Mouse (Mus musculus): ENCODE measurements around the gene Cyp2d10. TPM values are rescaled to one million over a fixed set of nuclear protein-coding genes. Genes with fewer than 3 reads are reported as not detected.
"Not testable (repeated sequence)": the region's sequence is repeated elsewhere in the genome, so short reads cannot be mapped to it uniquely, and the experiment has no call there.

Cyp2d10 gene
- total RNA-seq, 2 experiments from 2014 or later, result not detected

GRCm38 (mm10) chr15:82402106-82402505 is 4.9 kb downstream of the Cyp2d10 start:
- DNase-seq, result no peak
- intact Hi-C loops (cut with DNase I), result no loop called here

DNA sequence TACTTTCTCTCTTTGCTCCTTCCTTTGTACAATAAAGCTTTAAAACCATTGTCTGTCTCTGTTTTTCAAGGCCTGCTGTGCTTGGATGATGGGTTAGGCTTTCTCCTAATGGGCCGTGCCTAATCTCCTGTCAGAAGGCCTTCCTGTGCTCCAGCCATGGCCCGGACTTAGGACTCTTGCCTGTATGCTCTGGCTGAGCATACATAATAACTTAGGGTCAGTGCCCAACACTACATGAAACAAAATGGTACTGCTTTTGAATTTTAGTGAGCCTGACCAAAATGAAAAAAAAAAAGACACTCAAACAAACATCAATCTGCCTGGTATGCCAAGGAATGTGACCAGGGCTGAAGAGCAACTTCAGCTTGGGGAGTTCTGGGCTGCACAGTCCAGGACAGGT is 5.5 kb downstream of the Cyp2d10 start:
- intact Hi-C loops (cut with DNase I), result no loop called here
- no peak for DNase-seq

DNA sequence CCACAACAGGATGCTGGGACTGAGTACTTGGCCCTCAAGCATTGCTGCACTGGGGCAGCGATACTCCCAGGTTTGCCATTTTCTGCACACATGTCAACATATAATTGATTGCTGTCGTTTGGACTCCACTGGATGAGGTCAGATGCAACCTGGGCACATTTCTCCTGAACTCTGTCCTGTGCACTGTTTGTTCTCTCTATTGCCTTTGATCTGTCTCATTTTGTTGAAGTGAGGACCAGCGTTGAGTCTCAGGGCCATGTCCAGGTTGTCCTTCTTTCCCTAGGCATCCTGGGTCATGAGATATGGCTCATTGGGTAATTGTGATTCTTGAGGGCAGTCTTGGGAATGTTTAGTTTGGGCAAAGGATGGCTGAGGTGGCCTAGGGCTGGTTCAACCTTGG is 11.0 kb downstream of the Cyp2d10 start:
- DNase-seq; intact Hi-C loops (cut with DNase I): not testable (repeated sequence)

DNA sequence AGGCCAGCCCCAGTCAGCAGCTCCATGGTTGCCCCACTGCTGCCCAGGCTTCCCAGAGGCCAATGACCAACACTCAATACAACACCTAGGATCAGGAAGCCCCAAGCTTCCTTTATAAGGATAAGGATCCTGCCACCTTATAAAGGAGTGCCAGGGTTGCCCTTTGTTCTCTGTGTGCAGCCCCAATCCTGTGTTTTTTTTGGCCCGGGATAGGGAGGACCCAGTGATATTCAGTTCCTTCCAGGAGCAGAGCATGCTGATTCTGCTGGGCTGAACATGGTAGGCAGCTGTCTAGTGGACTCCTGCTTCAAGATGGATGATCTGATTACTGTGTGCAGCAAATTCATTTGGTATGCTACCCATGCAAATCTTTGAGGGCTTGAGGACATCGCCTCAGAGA is 13.1 kb downstream of the Cyp2d10 start, which contains the start of gene Cyp2d11:
Gene Cyp2d11, minus strand, starts transcription at position 101 of the 400 bp plus-strand sequence.
- DNase-seq; intact Hi-C loops (cut with DNase I): not testable (repeated sequence)

DNA sequence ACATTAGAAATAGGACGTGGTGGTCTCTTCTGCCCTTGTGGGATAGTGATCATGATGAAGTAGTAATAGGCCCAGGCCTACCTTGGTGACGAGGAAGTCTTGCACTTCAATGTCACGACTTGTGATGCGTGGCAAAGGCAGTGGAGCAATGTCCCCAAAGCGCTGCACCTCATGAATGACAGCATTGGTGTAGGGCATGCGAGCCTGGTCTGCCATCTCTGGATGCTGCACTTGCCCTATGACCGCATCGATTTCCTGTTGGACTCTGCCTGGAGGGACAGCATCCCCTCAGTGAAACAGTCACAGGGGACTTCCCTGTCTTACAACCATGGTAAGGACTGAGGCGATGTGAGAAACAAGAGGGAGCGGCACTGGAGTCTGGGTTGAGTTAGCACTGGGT is 17.1 kb downstream of the Cyp2d10 start:
- DNase-seq; intact Hi-C loops (cut with DNase I): not testable (repeated sequence)

GRCm38 (mm10) chr15:82385729-82386128 is 21.3 kb downstream of the Cyp2d10 start:
- DNase-seq, result no peak
- intact Hi-C loops (cut with DNase I), result no loop called here

DNA sequence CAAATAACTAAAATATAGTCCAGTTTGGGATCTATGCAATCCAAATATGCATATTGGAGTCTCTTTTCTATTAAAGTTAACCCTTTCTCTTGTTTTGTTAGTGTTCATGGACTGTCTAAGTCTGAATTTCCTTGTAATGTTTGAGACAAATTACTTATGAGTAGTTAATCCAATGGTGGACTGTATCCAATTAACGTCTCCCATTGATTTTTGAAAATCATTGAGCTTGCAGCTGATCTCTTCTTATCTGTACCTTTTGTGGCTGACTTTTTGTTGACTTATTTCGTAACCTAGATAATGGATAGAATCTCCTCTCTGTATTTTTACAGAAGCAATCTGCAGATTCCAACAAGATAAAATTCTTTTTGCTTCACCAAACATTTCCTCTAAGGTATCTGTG is 24.6 kb downstream of the Cyp2d10 start:
- DNase-seq, result no peak
- intact Hi-C loops (cut with DNase I), result loop anchor here (5.0 kb wide), 1 partner anchor 35 kb away; no protein-coding TSS in a partner anchor

- intact Hi-C loops (cut with DNase I), result loop anchor here (5.0 kb wide), 1 partner anchor 37 kb away; no protein-coding TSS in a partner anchor
Measured at GRCm38 (mm10) chr15:82380714-82381062, 26.3 kb downstream of the Cyp2d10 start.

DNA sequence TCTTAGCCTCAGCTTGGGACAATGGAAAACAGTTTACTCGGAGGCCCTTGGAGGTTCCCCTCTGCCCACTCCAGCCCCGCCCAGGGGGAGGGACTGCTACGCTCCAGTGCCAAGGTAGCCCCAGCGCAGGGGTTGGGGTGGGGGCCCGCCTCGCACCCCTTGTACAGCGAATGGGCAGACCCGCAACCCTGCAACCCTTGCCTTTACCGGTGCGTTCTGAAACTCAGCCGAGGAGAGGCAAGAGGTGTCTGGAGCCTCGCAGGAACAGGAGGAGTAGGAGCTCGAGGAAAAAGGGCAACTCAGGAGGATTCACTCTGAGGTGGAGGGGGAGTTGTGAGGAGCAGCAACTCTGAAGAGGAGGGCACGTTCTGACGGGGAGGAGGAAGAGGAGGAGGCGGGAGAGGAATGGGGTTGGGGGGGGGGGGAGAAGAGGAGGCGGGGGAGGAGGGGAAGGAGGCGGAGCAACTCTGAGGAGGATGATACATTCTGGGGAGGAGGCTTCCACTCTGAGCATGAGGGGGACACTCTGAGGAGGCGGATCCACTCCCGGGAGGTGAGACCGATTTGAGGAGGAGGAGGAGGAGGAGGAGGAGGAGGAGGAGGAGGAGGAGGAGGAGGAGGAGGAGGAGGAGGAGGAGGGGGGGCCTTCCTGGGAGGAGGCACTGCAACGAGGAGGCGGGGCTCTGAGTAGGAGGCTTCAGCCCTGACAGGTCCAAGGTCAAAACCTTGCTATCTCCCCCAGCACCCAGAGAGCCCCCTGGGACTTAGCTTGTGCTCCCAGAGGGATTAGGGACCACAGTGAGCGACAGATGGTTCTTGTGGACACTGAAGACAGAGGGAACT is 26.9 kb downstream of the Cyp2d10 start, which contains the start of gene Cyp2d22:
Gene Cyp2d22, minus strand, starts transcription at position 390 of the 843 bp plus-strand sequence.
- intact Hi-C loops (cut with DNase I), result loop anchor here (5.0 kb wide), 1 partner anchor 37 kb away; no protein-coding TSS in a partner anchor
- DNase-seq, result peak; percentile 59 to 61

More at GRCm38 (mm10) chr15:82380714-82381062, 26.3 kb downstream of the Cyp2d10 start:
- no peak for DNase-seq

DNA sequence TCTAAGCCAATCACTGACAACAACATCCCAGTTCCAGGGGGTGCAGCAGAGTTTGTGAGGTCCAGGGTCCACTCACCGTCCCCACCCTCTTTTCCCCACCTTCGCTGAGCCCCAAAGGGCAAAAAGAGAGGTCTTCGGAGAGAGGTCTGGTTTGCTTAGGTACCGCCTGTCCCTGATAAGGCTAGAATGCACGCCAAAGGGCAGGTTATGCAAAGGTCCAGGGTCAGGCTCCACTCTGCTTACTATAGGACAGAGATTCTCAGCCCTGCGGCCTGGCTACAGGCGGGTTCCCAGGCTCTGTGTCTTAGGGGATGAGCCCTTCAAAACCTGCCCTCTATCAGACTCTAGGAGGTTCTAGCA is 27.5 kb downstream of the Cyp2d10 start:
- intact Hi-C loops (cut with DNase I), result no loop called here
- DNase-seq, result no peak

GRCm38 (mm10) chr15:82378261-82379180 is 28.5 kb downstream of the Cyp2d10 start:
- intact Hi-C loops (cut with DNase I), result no loop called here
- no peak for DNase-seq

GRCm38 (mm10) chr15:82377701-82378100 is 29.3 kb downstream of the Cyp2d10 start:
- DNase-seq, result no peak
- intact Hi-C loops (cut with DNase I), result no loop called here

- intact Hi-C loops (cut with DNase I), result no loop called here
- DNase-seq, result peak in 1 of 2 experiments; percentile 72
Measured at GRCm38 (mm10) chr15:82376393-82377138, 30.4 kb downstream of the Cyp2d10 start.

GRCm38 (mm10) chr15:82375855-82376254 is 31.1 kb downstream of the Cyp2d10 start:
- intact Hi-C loops (cut with DNase I), result no loop called here

GRCm38 (mm10) chr15:82374437-82374836 is 32.6 kb downstream of the Cyp2d10 start:
- no peak for DNase-seq
- intact Hi-C loops (cut with DNase I), result no loop called here

More at GRCm38 (mm10) chr15:82375855-82376254, 31.1 kb downstream of the Cyp2d10 start:
- DNase-seq, result no peak

GRCm38 (mm10) chr15:82372991-82373390 is 34.0 kb downstream of the Cyp2d10 start:
- no peak for DNase-seq
- intact Hi-C loops (cut with DNase I), result no loop called here

GRCm38 (mm10) chr15:82372446-82372845 is 34.5 kb downstream of the Cyp2d10 start:
- intact Hi-C loops (cut with DNase I), result no loop called here
- DNase-seq, result no peak

- intact Hi-C loops (cut with DNase I), result no loop called here
- DNase-seq, result no peak
Measured at GRCm38 (mm10) chr15:82368851-82369250, 38.1 kb downstream of the Cyp2d10 start.

DNA sequence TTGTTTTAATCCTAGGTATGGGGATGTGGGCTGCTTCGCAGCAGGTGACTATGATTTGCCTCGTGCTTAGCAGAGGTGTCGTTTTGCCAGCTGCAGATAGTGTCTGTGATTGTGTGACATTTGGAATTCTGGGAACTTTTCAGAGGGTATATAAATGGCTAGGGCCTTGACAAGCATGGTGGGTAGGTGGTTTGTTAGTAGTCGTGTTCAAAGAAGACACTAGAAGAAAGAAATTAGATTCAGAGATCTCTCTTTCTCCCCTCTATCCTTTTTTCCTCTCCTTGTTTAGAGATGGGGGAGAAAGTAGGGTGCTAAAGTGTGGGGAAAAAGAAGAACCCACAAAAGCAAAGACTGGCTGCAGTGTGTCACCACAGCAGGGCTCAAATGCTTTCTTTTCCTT is 38.8 kb downstream of the Cyp2d10 start:
- DNase-seq, result no peak
- intact Hi-C loops (cut with DNase I), result no loop called here

DNA sequence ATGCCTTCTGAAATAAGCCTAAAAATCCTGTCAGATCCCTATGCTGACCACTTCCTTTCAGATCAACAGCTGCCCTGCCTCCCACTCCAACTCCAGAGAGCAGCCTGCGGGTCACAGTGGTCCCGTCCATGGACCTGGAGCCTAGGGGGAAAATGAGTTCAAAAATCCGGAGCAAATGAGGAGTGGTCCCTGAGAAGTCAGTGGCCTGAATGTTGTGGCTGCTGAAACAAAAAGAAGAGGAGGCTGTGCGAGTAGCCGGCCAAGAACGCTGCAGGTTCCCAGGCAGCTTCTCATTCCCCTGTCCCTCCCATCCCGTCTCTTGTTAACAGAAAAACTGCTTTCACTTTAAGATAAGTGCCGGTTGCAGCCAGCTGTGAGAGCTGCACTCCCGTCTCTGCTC is 42.4 kb downstream of the Cyp2d10 start:
- not testable (repeated sequence) for DNase-seq

More for the DNA sequence above, 42.4 kb downstream of the Cyp2d10 start:
- intact Hi-C loops (cut with DNase I), result not testable (repeated sequence)
